Mouse (Mus musculus) brain, embryonic 14.5 days (tissue): ENCODE measurements around the gene Camta1.

Source experiments
- CTCF ChIP-seq: fragments of 200-500 bp; IDR thresholded peaks from 2 replicates; pipeline ENCODE4 v1.5.1; 2012; ENCODE audit warnings: inconsistent platforms, mild to moderate bottlenecking, moderate library complexity, borderline replicate concordance; ENCODE audit not compliant: insufficient read depth, insufficient read length; ENCODE audit errors: extremely low read depth
- POLR2A ChIP-seq: fragments of 200-500 bp; IDR thresholded peaks from 2 replicates; pipeline ENCODE4 v1.6.1; 2012; ENCODE audit warnings: mild to moderate bottlenecking, inconsistent platforms, borderline replicate concordance; ENCODE audit not compliant: poor library complexity, insufficient read depth, insufficient read length, severe bottlenecking; ENCODE audit errors: extremely low read depth

DNA sequence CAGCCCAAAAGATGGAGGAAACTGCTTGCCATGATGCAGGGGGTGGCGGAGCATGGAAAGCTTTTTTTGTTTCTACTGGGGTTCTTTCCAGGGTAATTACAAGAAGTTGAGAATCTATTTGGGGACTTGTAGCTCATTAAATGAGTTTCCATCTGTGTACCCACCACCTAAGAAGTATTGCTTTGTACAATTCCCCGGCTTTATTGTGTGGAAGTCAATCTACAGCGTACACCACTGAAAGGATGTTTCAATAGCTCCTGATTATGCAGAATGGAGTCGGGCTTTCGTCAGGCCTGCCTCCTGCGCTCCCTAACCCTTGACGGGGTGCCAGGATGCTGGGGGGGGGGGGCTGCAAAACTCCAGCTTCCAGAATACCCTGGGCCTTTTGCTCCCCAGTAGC lies 167.1 kb downstream of the Camta1 start:
- TF ChIP-seq POLR2A (no peak), CTCF (no peak)
